Mouse (Mus musculus) heart, postnatal 25 days (tissue): Measurements from ENCODE around the gene Ttc6. TPM values are rescaled to one million over a fixed set of nuclear protein-coding genes. Genes with fewer than 3 reads are reported as not detected.

Experiments used
- DNase-seq: peaks from one replicate; pipeline ENCODE4 v3.0.0; 2022; ENCODE audit warnings: low spot score
- intact Hi-C: fragments of 180-260 bp; cut with DNase I; formaldehyde crosslinking; loops from one replicate; pipeline ENCODE4 v1.15.1; 2025
- total RNA-seq, 2 experiments: library from RNA; stranded (reverse); gene quantifications; 2 replicates each; pipeline ENCODE4 v1.2.3; 2021

Gene Ttc6
- total RNA-seq, 2 experiments from 2014 or later = 0.08 TPM; not detected in 1

GRCm38 (mm10) chr12:57624011-57624608 is 60.2 kb downstream of the Ttc6 start:
- DNase-seq = no peak
- intact Hi-C loops = no loop called here

DNA sequence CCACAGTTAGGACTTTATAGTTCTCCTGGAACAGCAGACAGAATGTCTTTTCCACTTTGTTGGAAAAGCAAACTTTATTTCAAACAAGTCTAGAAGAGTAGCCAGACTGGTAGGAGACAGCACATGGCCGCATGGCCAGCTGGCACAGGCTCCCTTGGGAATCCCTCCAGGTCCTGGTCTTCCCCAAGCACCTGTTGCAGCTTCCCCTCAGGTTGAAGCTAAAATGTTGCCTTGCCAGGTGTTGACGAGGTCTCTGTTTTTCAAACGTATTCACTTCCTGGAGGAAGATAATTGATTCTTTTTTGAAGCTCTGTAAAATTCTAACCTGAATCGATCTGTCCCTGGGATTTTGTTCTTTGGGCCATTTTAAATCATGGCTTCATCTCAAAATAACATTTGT is 86.1 kb downstream of the Ttc6 start:
- DNase-seq = no peak
- intact Hi-C loops = no loop called here

GRCm38 (mm10) chr12:57650677-57651076 is 86.8 kb downstream of the Ttc6 start:
- no peak for DNase-seq
- intact Hi-C loops = no loop called here

GRCm38 (mm10) chr12:57662986-57663674 is 99.2 kb downstream of the Ttc6 start:
- DNase-seq = no peak

DNA sequence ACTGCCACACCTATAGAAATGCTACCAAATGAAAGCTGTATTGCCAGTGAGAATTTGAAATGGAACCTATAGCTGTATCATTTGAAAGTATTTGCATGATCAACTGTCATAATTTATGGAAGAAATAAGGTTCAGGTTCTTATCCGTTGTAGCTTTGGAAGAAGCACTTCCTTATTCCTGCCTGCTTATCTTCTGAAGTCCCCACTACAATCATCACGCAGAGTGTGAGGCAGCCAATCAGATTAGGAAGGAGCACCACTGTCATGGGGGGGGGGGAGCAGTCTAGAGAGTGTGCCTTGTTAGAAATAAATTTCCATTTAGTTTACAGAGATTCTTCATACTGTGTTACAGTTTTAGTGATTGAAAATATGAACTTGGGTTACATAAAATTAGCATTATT is 108.5 kb downstream of the Ttc6 start:
- intact Hi-C loops = no loop called here
- DNase-seq = no peak

More at GRCm38 (mm10) chr12:57662986-57663674, 99.2 kb downstream of the Ttc6 start:
- intact Hi-C loops = no loop called here

GRCm38 (mm10) chr12:57684967-57685423 is 121.1 kb downstream of the Ttc6 start:
- DNase-seq = no peak

GRCm38 (mm10) chr12:57709966-57710365 is 146.1 kb downstream of the Ttc6 start:
- intact Hi-C loops = no loop called here
- no peak for DNase-seq

More at GRCm38 (mm10) chr12:57684967-57685423, 121.1 kb downstream of the Ttc6 start:
- intact Hi-C loops = no loop called here

GRCm38 (mm10) chr12:57764720-57765119 is 200.8 kb downstream of the Ttc6 start:
- no peak for DNase-seq
- intact Hi-C loops = no loop called here

DNA sequence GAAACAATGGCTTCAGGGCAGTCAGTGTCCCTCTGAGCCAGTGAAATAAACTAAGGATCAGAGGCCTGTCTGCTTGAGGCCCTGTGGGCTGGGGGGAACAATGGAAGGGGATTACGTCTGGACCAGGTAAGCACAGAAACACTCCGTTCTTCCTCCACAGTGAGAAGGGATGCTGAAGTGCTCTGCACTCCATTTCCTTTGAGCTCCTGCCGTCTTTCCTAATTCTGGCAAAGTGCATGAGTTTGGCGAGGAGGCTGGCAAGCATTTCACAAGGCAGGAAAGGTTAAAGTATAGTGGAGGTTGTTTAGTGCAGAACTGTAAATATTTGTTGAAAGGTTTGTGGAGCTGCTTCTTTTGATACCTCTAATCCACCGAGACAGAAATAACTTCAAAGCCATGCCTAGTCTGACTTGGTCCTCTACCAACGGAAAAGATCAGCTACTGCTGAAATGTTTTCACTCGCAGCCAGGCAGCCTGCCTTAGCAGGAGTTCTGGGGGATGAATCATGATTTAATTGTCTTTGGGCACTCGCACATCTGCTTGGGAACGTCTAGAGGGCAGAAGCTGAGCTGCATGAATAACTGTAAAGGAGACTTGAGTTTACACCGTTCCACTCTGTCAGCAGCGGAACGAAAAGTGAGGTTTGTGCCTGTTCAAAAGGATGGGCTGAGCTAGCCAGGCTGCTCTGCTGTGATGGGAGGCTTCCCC is 212.5 kb downstream of the Ttc6 start:
- intact Hi-C loops = no loop called here
- no peak for DNase-seq

DNA sequence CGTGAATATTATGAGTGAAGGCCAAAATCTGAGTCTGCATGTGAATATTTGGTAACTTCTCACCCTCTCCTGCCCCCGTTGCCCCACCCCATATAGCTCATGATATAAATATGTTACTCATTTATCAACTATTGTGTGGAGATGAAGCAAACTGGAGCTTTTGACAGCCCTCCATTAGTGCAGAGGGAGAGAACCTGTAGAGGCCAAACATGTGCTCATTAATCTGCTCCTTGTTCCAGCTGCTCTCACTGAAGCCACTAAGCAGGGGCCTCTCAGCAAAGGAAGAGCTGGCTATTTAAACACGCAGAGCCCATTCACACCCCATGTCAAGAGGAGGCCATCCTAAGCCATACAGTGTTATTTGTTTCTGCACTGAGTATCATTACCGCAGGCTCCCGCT is 218.0 kb downstream of the Ttc6 start:
- DNase-seq = no peak
- intact Hi-C loops = no loop called here

- intact Hi-C loops = loop anchor here (1.0 kb wide), 1 partner anchor 506 kb away; no protein-coding TSS in a partner anchor
- no peak for DNase-seq
Observed at GRCm38 (mm10) chr12:57787471-57787870, 223.6 kb downstream of the Ttc6 start.

Other genes starting within 250 kb of the Ttc6 start
- not detected for gene Foxa1, start 17.2 kb upstream of the Ttc6 start, total RNA-seq